Mouse (Mus musculus) intestine, embryonic 16.5 days (tissue): ENCODE data around the gene Ptbp3. TPM values are rescaled to one million over a fixed set of nuclear protein-coding genes. Genes with fewer than 3 reads are reported as not detected.

ENCODE experiments used
- ATAC-seq: fragments of 200-750 bp; cut with Nextera tagmentation; 2 replicates; pipeline ENCODE4 v1.8.0; 2017; ENCODE audit warnings: moderate TSS enrichment, moderate library complexity
- H3K27ac ChIP-seq: fragments of 300-500 bp; sonication (generic); 2 replicates; pipeline ENCODE4 v1.5.1; 2014; ENCODE audit warnings: mild to moderate bottlenecking, low read length
- H3K27me3 ChIP-seq: fragments of 300-500 bp; sonication (generic); replicated peaks from 2 replicates; pipeline ENCODE4 v1.6.1; 2014; ENCODE audit warnings: low read length, control low read depth, mixed read lengths; ENCODE audit not compliant: control insufficient read depth, insufficient read depth
- H3K36me3 ChIP-seq: fragments of 300-500 bp; sonication (generic); 2 replicates; pipeline ENCODE4 v1.6.1; 2014; ENCODE audit warnings: low read length, control low read depth; ENCODE audit not compliant: control insufficient read depth, insufficient read depth
- H3K4me1 ChIP-seq: fragments of 300-500 bp; sonication (generic); 2 replicates; pipeline ENCODE4 v1.6.1; 2014; ENCODE audit warnings: low read length, control low read depth, mixed read lengths; ENCODE audit not compliant: control insufficient read depth, insufficient read depth
- H3K4me2 ChIP-seq: fragments of 300-500 bp; sonication (generic); 2 replicates; pipeline ENCODE4 v1.6.1; 2014; ENCODE audit warnings: low read depth, low read length, control low read depth
- H3K4me3 ChIP-seq: fragments of 300-500 bp; sonication (generic); 2 replicates; pipeline ENCODE4 v1.5.1; 2014; ENCODE audit warnings: mild to moderate bottlenecking, low read length
- H3K9ac ChIP-seq: fragments of 300-500 bp; sonication (generic); 2 replicates; pipeline ENCODE4 v1.6.1; 2014; ENCODE audit warnings: low read depth, low read length
- H3K9me3 ChIP-seq: fragments of 300-500 bp; sonication (generic); 2 replicates; pipeline ENCODE4 v1.6.1; 2016; ENCODE audit warnings: low read length, control low read depth; ENCODE audit not compliant: control insufficient read depth
- WGBS: fragments of 180-500 bp; shearing (Covaris S2); extraction: QIAGEN DNeasy Blood & Tissue Kit; methylation state at CpG from one replicate; pipeline ENCODE4 v1.1.7; 2014; 5-methylcytosine and 5-hydroxymethylcytosine counted together
- polyA plus RNA-seq: library from polyadenylated mRNA; unstranded; fragments of >200 nt; fragmentation: Nextera tagmentation; extraction: Ambion mirVana; gene quantifications from 2 replicates; pipeline ENCODE4 v1.2.1, GENCODE M21; 2015

Gene Ptbp3
- polyA plus RNA-seq, 1 experiment from 2014 or later, result 56.5 TPM

DNA sequence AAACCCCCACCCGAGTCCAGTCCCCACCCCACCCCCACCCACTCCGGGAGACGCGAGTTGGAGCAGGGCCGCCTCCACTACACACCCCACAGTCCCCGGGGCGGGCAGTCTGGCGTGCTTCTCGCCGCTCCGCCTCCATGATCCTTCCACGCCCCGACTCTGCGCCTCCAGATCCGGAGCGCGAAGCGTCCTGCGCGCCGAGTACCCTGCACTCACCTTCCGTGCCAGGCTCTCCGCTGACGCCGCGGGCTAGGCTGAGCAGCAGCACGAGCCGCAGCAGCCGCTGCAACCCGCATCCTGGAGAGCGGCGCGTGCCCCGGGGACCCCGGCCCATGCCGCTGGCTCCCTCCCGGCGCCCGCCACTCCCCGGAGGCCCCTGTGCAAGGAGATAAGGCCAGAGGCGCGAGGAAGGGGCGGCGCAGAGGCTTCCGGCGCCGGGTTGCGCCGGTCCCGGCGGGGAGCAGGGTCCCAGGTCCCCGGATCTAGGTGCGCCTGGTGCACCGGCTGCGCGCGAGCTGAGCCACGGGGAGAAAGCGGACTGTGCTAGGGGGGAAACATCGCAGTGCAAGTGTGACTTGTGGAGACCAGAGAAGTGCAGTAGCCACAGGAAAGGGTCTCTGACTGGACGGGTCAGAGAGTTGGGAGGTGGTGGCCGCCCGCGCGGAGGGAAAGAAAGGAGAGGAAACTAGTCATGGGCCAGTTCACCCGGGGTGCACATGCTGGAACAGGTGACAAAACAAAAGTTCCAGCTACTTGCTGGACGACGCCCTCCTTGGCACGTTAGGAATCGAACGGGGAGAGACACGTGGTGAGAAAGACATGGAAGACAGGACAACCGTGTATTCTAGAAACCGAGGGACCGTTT is 110.9 kb downstream of the Ptbp3 start, which contains the start of gene Susd1:
Susd1 (minus strand) TSS at position 644 of the 865 bp plus-strand sequence.
- under 1% methylated on average over 70 of the region's 75 CpGs for WGBS
- Histone ChIP-seq H3K27ac (peak within 1 kb of the TSS; percentile 92), H3K4me1 (peaks cover 19% of the 10 kb centered on the region; the same call in 1 of the 2 replicates), H3K36me3 (no peaks in the 10 kb centered on the region), H3K4me3 (peak within 1 kb of the TSS; percentile 74), H3K4me2 (peak within 1 kb of the TSS; percentile 99), H3K9me3 (no peaks in the 10 kb centered on the region), H3K9ac (peak within 1 kb of the TSS; percentile 92), H3K27me3 (no peaks in the 10 kb centered on the region)
- ATAC-seq, result peak; percentile 83

DNA sequence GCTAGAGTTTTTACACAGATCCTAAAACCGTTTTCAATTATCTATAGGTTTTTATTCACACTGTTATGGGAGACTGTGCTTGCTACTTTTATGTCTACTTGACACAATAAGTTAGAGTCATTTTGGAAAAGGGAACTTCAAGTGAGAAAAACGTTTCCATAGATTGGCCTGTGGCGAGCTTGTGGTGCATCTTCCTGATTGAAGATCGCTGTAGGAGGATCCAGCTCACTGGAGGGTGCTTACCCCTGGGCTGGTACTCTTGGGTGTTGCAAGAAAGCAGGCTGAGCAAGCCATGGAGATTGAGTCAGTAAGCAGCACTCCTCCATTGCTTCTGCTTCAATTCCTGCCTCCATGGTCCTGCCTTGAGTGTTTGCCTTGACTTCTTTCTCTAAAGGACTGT is 113.2 kb downstream of the Ptbp3 start:
- 91% methylated on average over 4 of the region's 4 CpGs for WGBS

DNA sequence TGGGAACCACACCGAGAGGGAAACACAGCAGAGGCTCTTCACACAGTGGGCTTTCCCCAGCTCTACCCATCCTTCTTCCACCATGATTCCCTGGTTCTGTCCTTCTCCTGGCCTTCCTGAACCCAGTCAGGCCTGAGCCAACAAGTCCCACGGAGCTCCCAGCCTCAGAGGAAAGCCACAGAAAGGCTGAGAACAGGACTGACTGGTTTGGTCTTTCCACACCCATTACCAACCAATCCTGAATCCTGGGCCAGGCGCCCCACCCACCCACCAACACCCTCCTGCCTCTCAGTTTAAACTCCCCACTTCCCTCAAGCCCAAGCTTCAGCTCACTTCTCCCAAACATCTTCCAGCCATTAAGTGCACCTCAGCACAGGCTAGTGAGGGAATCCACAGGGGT is 115.1 kb downstream of the Ptbp3 start:
- Histone ChIP-seq H3K4me3 (no peak overlapping the region), H3K9ac (no peak overlapping the region), H3K27me3 (no peaks in the 10 kb centered on the region), H3K9me3 (no peaks in the 10 kb centered on the region), H3K4me2 (no peak overlapping the region), H3K4me1 (peaks cover 19% of the 10 kb centered on the region; the same call in 1 of the 2 replicates), H3K36me3 (no peaks in the 10 kb centered on the region), H3K27ac (peak overlapping the region; percentile 39)
- 59% methylated on average over 3 of the region's 3 CpGs for WGBS
- ATAC-seq, result peak; percentile 57

More for the DNA sequence above, 113.2 kb downstream of the Ptbp3 start:
- Histone ChIP-seq H3K36me3 (no peaks in the 10 kb centered on the region), H3K27me3 (no peaks in the 10 kb centered on the region), H3K4me2 (no peak overlapping the region), H3K9me3 (no peaks in the 10 kb centered on the region), H3K4me1 (peaks cover 19% of the 10 kb centered on the region; the same call in 1 of the 2 replicates), H3K9ac (no peak overlapping the region), H3K4me3 (no peak overlapping the region), H3K27ac (no peak overlapping the region)
- ATAC-seq, result no peak

DNA sequence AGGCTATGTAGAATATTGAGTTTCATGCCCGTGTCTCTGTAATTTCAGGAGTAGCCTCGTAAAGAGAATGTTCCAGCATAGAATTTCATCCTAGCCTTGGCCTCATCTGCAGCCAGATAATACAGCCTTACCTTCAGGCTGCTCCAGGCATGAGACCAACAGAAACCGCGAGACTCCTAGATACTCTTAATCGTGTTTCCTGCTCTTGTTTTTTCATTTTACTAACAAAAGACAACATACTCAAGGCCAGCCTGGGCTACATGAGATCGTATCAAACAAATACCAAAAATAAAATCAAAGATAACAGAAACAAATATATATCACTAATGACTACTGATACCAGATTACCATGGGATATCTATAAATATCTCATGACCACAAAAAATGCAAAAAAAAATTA is 120.0 kb downstream of the Ptbp3 start:
- H3K27me3 ChIP-seq, result no peaks in the 10 kb centered on the region
- no peak overlapping the region for H3K4me2 ChIP-seq
- ATAC-seq, result no peak
- no peak overlapping the region for H3K4me3 ChIP-seq
- no peaks in the 10 kb centered on the region for H3K36me3 ChIP-seq
- no peaks in the 10 kb centered on the region for H3K9me3 ChIP-seq
- H3K27ac ChIP-seq, result no peak overlapping the region
- no peak overlapping the region for H3K9ac ChIP-seq
- 75% methylated on average over 6 of the region's 6 CpGs for WGBS
- H3K4me1 ChIP-seq, result peaks cover 11% of the 10 kb centered on the region; the same call in 1 of the 2 replicates

DNA sequence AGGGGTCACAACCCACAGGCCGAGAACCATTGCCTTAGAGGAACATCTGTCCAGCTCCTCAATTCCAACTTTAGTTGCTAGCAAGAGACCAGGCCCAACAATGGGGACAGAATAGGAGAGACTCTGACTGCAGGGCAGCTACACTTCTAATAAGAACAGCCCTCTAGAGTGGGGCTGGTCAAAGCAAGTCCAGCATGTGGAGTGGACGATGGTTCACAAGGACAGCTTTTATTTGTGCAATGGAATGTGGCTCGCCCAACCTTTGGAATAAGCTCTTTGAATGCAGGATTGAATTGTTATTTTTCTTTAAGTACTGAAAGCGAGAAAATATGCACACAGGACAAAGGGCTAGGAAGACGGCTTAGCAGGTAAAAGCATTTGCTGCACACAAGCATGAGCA is 122.7 kb downstream of the Ptbp3 start:
- 0 out of 2 replicates have a peak, but pooled peaks cover 3% of the 10 kb centered on the region for H3K4me1 ChIP-seq
- 90% methylated on average over 5 of the region's 5 CpGs for WGBS
- H3K4me3 ChIP-seq, result no peak overlapping the region
- no peaks in the 10 kb centered on the region for H3K27me3 ChIP-seq
- H3K36me3 ChIP-seq, result no peaks in the 10 kb centered on the region
- no peak for ATAC-seq
- H3K4me2 ChIP-seq, result no peak overlapping the region
- no peaks in the 10 kb centered on the region for H3K9me3 ChIP-seq
- H3K27ac ChIP-seq, result no peak overlapping the region
- H3K9ac ChIP-seq, result no peak overlapping the region

DNA sequence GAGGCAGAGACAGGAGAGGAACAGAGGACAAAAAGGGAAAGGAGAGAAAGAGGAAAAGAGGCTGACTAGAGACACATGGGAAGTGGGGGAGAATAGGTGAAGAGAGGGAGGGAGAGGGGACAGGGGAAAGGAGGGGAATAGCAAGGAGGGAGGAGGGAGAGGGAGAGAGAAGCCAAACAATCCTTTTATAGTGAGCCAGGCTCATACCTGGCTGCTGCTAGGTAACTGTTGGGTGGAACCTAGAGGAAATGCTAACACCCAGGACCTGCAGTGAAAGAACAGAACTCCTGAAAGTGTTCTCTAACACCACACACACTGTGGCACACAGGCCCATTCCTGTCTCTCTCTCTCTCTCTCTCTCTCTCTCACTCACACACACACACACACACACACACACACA is 126.4 kb downstream of the Ptbp3 start:
- no peak overlapping the region for H3K27ac ChIP-seq
- H3K27me3 ChIP-seq, result no peaks in the 10 kb centered on the region

DNA sequence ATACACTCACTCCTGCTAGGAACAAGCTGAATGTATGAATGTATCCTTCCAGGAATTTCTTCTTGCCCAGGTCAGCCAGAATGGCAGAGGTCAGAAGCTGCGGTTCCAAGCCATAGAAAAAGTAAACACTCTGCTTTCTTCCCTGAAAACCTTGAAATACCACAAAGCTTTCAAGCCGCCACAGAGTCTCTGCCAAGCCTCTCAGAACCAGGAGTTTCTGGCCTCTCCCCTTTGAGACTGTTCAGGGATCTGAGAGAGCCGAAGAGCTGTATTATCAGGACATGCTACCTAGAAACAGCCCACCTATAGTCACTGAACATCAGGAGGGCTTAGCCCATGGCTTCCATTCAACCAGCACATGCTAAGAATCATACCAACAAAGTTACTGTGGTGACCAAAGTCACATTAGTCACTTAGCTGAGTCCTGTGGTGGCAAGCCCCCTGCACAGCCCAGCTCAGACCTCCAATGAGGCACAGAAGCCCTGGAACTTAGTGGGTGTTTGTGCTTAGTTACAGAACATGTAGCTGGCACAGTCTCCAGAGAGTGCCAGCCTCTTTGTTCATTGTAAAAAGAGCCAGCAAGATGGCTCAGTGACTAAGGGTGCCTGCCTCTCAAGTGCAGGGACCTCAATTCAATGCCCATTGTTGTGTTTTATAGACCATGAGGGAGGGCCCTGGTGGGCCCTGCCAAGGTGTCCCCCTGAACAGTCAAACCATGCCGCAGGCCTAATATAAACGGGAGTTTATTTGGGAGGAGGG is 127.0 kb downstream of the Ptbp3 start:
- Histone ChIP-seq H3K27me3 (no peaks in the 10 kb centered on the region), H3K4me2 (no peak overlapping the region), H3K27ac (no peak overlapping the region), H3K36me3 (no peaks in the 10 kb centered on the region), H3K4me3 (no peak overlapping the region), H3K4me1 (0 out of 2 replicates have a peak, but pooled peaks cover 2% of the 10 kb centered on the region), H3K9ac (no peak overlapping the region), H3K9me3 (no peaks in the 10 kb centered on the region)
- WGBS, result 40% methylated on average over 5 of the region's 5 CpGs
- ATAC-seq, result no peak

More for the DNA sequence above, 126.4 kb downstream of the Ptbp3 start:
- no peak overlapping the region for H3K9ac ChIP-seq
- H3K4me2 ChIP-seq, result no peak overlapping the region
- no peaks in the 10 kb centered on the region for H3K36me3 ChIP-seq
- no peak overlapping the region for H3K4me3 ChIP-seq
- no peak for ATAC-seq
- no peaks in the 10 kb centered on the region for H3K9me3 ChIP-seq
- H3K4me1 ChIP-seq, result 0 out of 2 replicates have a peak, but pooled peaks cover 3% of the 10 kb centered on the region
